Mouse (Mus musculus) gastrocnemius, postnatal 25 days (tissue): Measurements from ENCODE around the gene Pole4. TPM values are rescaled to one million over a fixed set of nuclear protein-coding genes. Genes with fewer than 3 reads are reported as not detected.

Experiments
- DNase-seq: peaks from one replicate; pipeline ENCODE4 v3.0.0; 2022
- long read RNA-seq, 2 experiments: library from polyadenylated mRNA; stranded (forward); transcript quantifications; one replicate each; pipeline ENCODE4 v2.0.0; 2021
- total RNA-seq, 2 experiments: library from RNA; stranded (reverse); gene quantifications; 1 replicate in 1 of 2; 2 replicates in 1 of 2; pipeline ENCODE4 v1.2.3; 2021

Gene Pole4
- total RNA-seq, result 10 to 100 TPM; 17.2 to 19.3 TPM
- long read RNA-seq, experiment 1, transcript Pole4-201 (4 exons, 1,769 nt), result major isoform, 29 of 30 reads
- long read RNA-seq, experiment 1, partial matches to known transcripts, result 0 of 30 reads
- long read RNA-seq, experiment 1, other reads (novel, unspliced or antisense), result 0 of 30 reads
- long read RNA-seq, experiment 2, transcript Pole4-201 (4 exons, 1,769 nt), result major isoform, 36 of 42 reads
- long read RNA-seq, experiment 2, partial matches to known transcripts, result 1 of 42 reads
- long read RNA-seq, experiment 2, other reads (novel, unspliced or antisense), result 3 of 42 reads

GRCm38 (mm10) chr6:82705221-82705620, at the start of gene Pole4:
Gene Pole4, minus strand, starts transcription at chr6:82705365.
- no peak for DNase-seq

- DNase-seq, result no peak
These were observed 49.6 kb upstream of the Pole4 start for GRCm38 (mm10) chr6:82754769-82755168.

- DNase-seq, result no peak
These were observed 48.6 kb upstream of the Pole4 start for GRCm38 (mm10) chr6:82753638-82754361.

- DNase-seq, result peak; percentile 61
These were observed 47.9 kb upstream of the Pole4 start for GRCm38 (mm10) chr6:82753061-82753460.

GRCm38 (mm10) chr6:82751791-82752190, 46.6 kb upstream of the Pole4 start:
- peak; percentile 48 for DNase-seq

- peak; percentile 69 for DNase-seq
These were observed 45.9 kb upstream of the Pole4 start for GRCm38 (mm10) chr6:82751031-82751430.

DNA sequence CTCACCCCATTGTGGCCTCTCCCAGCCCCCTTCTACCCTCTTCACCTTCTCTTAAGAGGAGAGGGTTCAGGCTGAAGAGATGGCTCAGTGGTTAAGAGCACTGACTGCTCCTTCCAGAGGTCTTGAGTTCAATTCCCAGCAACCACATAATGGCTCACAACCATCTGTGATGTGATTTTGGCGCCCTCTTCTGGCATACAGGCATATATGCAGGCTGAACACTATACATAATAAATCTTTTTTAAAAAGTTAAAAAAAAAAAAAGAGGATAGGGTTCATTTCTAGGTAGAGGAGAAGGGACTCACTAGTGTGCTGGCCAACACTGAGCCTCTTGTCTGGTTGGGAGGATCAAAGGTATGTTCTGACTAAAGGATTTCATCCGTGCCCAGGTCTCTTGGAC, 44.9 kb upstream of the Pole4 start:
- DNase-seq, result no peak

DNA sequence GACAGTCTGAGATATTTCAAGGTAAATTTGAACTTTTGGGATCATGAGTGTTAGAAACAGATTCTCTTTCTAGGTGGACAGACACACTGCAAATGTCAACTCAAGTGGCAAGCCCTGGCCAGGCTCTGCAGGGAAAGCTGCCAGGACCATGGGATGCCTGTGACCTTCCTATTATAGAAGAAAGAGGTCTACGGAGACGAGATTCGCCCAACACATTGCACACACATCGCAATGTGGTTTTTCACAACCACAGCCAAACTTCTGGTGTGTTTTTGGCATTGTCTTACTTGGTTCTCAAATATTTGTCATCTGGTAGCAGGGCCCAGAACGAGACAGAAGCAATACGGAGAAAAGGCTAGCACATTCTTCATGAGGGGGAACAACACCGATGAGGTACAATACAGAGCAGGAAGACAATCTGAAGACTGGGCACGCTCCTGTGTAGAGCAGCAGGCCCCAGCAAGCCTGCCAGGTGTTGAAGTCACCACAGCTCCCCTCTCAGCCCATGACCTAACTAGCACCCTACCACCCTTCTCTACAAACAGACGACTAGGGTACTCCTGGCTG, 43.0 kb upstream of the Pole4 start:
- DNase-seq, result no peak

DNA sequence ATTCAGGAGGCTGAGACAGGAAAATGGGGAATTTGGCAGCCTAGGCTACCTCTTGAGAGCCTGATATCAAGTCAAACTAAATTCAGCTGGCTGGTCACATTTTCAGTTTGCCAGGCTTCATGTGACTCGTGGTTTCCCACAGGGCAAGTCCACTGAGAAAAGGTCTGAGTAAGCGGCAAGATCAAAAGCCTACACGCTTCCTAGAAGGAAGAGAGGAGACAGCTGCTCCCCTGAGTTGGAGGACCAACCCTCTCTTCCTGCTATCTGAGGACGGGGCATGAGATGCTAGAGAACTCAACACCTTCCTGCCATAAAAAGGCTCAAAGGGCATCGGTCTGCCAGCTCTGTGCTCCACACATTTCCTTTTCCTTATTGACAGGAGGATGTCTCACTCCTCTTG, 41.9 kb upstream of the Pole4 start:
- no peak for DNase-seq

GRCm38 (mm10) chr6:82744553-82744952, 39.4 kb upstream of the Pole4 start:
- no peak for DNase-seq

DNA sequence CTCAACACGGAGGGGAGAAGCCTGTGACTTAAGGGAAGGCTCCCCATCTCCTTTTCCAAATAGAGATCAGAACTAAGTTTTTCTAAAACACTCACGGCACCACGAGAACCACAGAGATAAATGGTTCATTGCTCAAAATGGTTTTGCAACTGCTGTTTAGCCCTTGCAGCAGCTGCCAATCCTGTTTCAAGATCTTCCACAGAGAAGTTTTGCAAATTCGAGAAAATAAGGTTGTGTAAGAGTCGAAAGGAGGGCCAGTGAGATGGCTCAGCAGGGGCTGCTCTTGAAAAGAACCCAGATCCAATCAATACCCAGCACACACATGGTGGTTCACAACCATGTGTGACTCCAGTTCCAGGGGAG, 36.3 kb upstream of the Pole4 start:
- DNase-seq, result no peak

GRCm38 (mm10) chr6:82740868-82741517, 35.8 kb upstream of the Pole4 start:
- DNase-seq, result no peak

DNA sequence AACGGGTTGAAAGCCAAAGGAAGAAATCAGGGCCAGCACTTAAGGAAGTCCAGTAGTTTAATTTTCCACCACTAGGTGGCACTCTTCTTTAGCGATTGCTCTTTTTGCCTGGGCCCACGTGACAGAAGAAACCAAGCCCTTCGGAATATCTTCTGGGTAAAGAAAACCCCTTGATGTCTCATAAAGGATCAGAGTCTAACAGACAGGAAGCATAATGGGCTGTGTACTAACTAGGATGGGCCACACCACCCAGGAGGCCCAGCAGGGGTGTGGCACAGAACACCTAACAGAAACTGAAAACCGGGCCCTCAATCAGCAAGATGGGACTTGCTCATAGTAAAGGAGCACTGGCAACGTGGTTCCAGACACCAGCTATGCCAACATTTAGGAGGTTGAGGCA, 35.1 kb upstream of the Pole4 start:
- DNase-seq, result no peak

DNA sequence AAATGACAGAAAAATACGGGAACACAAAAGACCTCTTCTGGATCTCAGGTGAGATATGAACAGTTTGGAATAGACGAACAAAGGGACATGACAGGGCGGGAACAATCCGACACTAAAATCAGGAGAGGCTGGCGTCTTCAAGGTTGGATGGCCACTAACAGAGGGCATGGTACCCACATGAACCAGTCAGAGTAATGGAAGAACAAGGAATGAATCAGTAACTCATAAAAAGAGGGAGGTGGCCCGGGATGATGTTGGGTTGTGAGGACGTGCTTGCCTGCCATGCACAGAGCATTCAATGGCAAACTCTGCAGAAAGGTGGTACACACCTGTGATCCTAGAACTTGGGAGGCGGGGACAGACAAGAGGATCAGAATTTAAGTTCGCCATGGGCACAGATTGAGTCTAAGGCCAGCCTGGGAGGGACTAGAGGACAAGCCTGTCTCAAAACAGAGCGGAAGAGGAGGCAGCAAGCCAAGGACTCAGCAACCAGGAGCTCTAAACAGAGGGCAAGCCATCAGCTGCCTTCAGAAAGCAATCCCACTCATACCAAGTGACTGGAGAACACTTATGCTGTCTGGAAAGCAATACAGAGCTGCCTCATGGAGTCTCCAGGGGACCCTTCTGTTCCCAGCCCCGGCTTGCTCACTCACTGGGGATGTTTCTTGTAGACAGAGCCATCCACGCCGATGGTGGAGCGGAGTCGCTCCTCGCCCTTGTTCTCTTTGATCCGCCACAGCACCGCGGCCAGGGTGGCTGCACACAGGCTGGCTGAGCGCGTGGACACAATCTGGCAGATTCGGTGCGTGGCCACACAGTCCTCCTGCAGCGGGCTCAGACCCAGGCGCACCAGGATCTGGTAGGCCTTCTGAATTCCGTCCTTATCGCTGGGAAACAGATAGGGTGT, 32.7 kb upstream of the Pole4 start:
- no peak for DNase-seq

DNA sequence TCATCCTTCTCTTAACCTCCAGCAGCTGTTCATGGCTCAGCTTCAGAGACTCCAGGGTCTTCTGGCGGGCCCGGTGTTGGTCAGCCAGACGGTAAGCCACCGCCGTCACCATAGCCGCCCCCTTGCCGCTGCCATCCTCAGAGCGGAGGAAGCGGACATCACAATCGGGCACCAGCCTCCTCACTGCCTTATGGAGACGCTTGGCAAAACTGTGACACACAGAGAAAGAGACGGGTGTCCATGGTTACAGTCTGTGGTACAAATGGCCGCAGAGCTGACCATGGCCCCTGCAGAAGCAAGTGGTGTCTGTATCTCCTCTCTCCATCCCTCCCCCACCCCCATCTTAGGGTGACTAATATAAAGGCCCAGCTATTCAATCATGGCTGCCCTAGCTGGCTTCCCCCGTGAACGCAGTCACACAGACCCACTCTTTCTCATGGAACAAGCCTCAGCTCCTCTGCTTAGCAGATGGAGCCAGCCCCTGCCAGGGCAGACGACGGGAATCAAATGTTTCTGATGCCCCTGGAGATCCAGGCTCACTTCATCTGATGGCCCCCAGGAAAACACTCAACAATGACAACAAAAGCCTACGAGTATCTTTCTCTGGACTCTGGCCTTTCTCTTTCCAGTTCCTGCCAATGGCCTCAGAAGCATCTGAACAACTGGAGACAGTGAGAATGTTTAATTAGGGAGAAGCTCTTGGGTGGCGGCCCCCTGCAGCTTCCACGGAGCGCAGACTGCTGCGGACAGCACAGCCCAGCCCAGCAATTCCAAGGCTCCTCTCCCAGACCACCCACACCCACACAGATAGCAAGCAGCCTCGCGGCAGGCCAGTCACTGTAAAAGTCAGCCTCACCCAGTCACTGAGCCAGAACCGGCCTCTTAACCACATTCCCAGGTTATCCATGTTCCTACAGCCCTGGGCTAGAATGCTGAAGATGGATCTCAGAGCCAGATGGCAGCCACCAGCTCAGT, 31.7 kb upstream of the Pole4 start:
- no peak for DNase-seq

DNA sequence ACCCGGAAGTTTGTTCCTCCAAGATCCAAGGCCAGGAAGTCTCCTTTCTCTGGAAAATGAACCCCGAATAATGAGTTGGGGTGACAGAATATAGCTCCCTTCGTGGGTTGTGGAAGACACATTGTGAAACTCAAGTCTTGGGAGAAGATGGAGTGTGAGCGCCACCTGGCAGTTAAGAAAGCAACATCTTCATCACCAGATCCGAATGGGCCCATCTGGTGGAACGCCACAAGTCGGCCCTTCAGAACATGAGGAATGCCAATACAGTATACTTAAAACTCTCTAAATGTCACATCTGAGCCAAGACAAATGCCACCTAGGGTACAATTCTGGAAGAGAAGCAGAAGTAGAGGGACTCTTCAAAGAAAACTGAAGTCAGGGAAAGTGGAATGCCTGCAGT, 30.2 kb upstream of the Pole4 start:
- DNase-seq, result no peak

DNA sequence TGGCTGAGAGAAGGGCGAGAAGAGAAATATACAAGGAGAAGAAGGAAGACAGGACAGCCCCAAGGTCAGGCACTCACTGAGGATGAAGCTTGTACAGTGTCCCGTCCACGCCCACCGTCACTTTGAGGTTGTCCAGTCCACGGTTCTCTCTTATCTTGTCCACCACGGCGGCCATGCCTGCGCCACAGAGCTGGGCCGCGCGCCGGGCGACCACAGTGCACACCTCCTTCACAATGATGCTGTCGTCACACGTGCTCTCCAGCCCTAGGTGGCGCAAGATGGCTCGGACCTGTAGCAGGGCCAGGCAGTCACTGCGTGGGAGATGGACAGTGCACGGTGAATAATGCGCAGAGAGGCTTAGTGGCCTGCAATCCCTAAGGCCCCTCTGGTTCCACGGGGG, 23.5 kb upstream of the Pole4 start:
- DNase-seq, result no peak

DNA sequence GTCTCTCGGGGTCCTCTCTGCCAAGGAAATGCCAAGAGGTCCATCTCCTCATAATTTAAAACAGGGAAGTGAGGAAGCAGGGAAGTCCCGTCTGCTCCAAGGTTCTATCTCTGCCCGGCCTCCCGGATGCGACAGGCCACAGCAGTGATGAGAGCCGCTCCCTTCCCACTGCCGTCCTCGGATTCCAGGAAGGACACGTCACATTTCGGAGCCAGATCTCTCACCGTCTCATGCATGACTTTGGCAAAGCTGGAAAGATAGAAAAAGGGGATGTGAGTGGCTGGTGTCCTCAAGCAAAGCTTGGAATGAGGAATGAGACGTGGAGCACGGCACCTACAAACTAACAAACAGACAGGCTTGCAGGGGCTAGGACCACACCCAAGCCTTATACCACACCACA, 22.0 kb upstream of the Pole4 start:
- DNase-seq, result no peak

DNA sequence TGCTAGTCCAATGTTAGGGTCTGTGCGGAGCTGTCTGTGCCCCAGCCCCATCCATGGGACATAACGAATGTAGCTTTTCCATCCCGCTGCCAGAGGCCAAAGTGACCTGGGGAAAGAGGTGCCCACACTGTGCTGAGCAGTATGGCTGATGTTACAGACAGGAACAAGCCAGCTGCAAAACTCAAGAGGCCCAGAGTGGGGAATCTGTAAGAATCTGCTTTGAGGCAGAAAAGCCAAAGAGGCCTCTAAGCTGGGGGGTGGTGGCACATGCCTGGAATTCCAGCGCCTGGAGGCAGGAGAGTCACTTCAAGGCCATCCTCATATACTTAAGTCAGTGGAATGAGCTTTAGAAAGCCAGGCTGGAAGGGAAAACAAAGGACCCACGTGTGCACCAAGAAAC, 18.2 kb upstream of the Pole4 start:
- DNase-seq, result no peak

DNA sequence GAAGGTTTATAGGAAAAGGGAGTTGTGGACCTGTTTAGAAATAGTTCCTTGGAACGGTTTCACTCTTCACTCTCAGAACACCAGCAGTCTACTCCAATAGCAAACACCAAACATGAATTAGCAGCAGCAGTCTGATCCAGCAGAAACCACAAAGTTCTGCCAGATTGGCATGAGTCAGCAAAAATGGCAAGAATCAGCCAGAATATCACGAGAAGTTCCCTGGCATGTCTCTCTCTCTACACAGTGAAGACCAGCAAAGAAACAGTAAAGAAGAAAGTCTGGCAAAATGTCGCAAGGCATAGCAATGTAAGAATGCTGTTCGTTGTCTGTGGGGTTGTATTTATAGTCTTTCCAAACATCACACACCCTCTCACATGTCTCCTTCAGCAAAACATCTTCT, 11.0 kb upstream of the Pole4 start:
- DNase-seq, result no peak

GRCm38 (mm10) chr6:82715653-82716052, 10.5 kb upstream of the Pole4 start:
- no peak for DNase-seq
